Mouse (Mus musculus) stomach, embryonic 16.5 days (tissue): ENCODE data around the gene Josd1. TPM values are rescaled to one million over a fixed set of nuclear protein-coding genes. Genes with fewer than 3 reads are reported as not detected.
A peak's percentile ranks its signal among the peaks of the same experiment; 100 is the strongest.

Source experiments
- ATAC-seq: fragments of 200-750 bp; cut with Nextera tagmentation; 2 replicates; pipeline ENCODE4 v1.8.0; 2017; ENCODE audit warnings: moderate number of reproducible peaks, moderate TSS enrichment; ENCODE audit not compliant: insufficient read depth, low FRiP score
- H3K27ac ChIP-seq: fragments of 300-500 bp; sonication (generic); 2 replicates; pipeline ENCODE4 v1.5.1; 2014; ENCODE audit warnings: low read length
- H3K27me3 ChIP-seq: fragments of 300-500 bp; sonication (generic); 2 replicates; pipeline ENCODE4 v1.6.1; 2014; ENCODE audit warnings: low read length, control low read depth, mixed read lengths; ENCODE audit not compliant: control insufficient read depth, insufficient read depth
- H3K36me3 ChIP-seq: fragments of 300-500 bp; sonication (generic); 2 replicates; pipeline ENCODE4 v1.6.1; 2014; ENCODE audit warnings: low read length; ENCODE audit not compliant: control insufficient read depth, insufficient read depth
- H3K4me1 ChIP-seq: fragments of 300-500 bp; sonication (generic); 2 replicates; pipeline ENCODE4 v1.6.1; 2014; ENCODE audit warnings: low read length, control low read depth, mixed read lengths; ENCODE audit not compliant: control insufficient read depth, insufficient read depth
- H3K4me2 ChIP-seq: fragments of 300-500 bp; sonication (generic); 2 replicates; pipeline ENCODE4 v1.6.1; 2014; ENCODE audit warnings: low read depth, low read length, mixed read lengths
- H3K4me3 ChIP-seq: fragments of 300-500 bp; sonication (generic); replicated peaks from 2 replicates; pipeline ENCODE4 v1.5.1; 2014; ENCODE audit warnings: mild to moderate bottlenecking, low read length
- H3K9ac ChIP-seq: fragments of 300-500 bp; sonication (generic); 2 replicates; pipeline ENCODE4 v1.6.1; 2014; ENCODE audit warnings: low read length
- H3K9me3 ChIP-seq: fragments of 300-500 bp; sonication (generic); replicated peaks from 2 replicates; pipeline ENCODE4 v1.6.1; 2016; ENCODE audit warnings: low read length, control low read depth; ENCODE audit not compliant: control insufficient read depth
- WGBS: fragments of 180-500 bp; shearing (Covaris S2); extraction: QIAGEN DNeasy Blood & Tissue Kit; methylation state at CpG from one replicate; pipeline ENCODE4 v1.1.7; 2014; 5-methylcytosine and 5-hydroxymethylcytosine counted together
- polyA plus RNA-seq: library from polyadenylated mRNA; unstranded; fragments of >200 nt; fragmentation: Nextera tagmentation; extraction: Ambion mirVana; gene quantifications from 2 replicates; pipeline ENCODE4 v1.2.1, GENCODE M21; 2015

The Josd1 gene
- polyA plus RNA-seq, 1 experiment from 2014 or later = 16.1 TPM

DNA sequence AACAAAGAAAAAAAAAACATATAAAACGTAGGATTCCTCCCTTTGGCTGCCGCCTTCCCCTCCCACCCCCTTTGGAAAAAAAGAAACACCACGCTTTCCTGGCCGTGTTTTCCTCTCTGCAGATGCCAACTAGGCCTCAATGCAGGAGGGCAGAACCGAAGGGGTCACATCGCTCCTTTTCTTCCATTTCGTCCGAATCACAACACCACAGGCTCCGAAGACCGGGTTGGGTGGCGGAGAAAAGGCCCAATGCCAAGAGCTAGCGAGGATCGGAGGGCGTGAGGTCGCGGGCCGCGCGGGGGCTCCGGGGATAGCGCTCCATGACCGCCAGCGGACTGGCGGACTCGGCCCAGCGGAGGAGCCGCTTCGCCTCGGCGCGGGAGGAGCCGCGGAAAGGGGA, 544 bp downstream of the Josd1 start:
- H3K4me2 ChIP-seq = peak overlapping the region; percentile 80
- peak overlapping the region; percentile 94 for H3K4me3 ChIP-seq
- H3K36me3 ChIP-seq = no peaks in the 10 kb centered on the region
- WGBS = under 1% methylated on average over 29 of the region's 33 CpGs
- H3K9me3 ChIP-seq = no peaks in the 10 kb centered on the region
- peak overlapping the region; percentile 98 for H3K27ac ChIP-seq
- no peaks in the 10 kb centered on the region for H3K27me3 ChIP-seq
- peaks cover 48% of the 10 kb centered on the region for H3K4me1 ChIP-seq
- no peak for ATAC-seq
- H3K9ac ChIP-seq = peak overlapping the region; percentile 97

DNA sequence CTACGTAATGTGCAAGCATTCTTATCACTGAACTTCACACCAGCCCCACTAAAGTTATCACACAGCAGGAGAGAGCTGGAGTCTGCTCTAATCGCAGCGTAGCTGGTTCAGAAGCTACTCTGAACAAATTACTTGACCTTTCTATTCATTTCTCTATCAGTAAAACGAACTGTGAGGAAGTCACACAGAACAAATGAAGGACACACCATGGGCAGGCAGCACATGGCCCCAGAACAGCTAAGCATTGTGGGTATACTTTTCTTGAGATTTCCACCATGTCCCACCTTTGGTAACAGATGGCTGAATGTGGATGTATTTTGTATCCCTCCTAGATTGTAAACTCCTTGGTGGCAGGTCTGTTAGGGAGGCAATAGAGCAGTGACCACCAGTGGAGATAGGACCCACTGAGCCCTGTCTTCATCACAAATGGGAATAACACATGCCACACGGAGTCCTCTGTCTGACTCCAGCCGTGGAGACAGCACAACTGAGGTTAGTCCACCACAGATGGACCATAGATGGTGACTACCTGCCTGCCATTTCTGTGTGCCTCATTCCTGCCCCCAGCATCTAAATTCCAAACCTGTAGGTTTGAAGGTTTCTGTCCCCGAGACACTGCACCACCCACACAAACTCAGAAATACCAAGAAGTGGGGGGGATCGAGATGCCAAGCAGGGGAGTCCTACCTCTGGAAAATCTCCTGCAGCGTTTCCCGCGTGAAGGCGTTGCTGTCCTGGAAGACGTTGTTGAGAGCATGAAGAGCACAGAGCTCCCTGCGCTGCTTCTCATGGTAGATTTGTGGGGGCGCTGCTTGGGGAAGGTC, 1.5 kb downstream of the Josd1 start:
- Histone ChIP-seq H3K36me3 (no peaks in the 10 kb centered on the region), H3K27ac (peak overlapping the region; percentile 52; the same call in 1 of the 2 replicates), H3K4me3 (peak overlapping the region; percentile 94), H3K4me2 (peak overlapping the region; percentile 80), H3K9ac (peak overlapping the region; percentile 97), H3K9me3 (no peaks in the 10 kb centered on the region), H3K27me3 (no peaks in the 10 kb centered on the region), H3K4me1 (peaks cover 41% of the 10 kb centered on the region)
- 8% methylated on average over 15 of the region's 15 CpGs for WGBS
- no peak for ATAC-seq

DNA sequence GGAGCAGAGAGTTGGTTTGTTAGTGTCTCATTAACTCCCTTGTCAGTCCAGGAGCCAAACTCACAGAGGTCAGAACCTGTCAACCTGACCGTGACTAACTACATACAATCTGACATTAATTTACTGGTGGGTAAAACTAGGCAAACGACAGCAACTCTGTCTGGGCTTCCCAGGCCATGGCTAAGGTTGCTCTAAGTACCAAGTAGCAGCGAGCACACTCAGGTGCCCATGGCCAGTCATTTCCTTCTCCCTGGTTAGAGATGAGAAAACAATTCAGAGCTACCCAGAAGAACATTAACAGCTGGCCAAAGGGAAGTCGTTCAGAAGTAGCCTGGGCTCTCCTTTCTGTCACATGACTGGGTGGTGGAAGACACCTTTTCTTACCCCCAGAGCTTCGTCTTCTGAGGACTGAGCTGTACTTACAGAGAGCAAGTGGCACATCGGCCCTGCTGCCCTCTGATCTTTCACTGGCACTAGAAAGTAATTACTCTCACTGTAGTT, 2.5 kb downstream of the Josd1 start:
- H3K9me3 ChIP-seq = no peaks in the 10 kb centered on the region
- no peaks in the 10 kb centered on the region for H3K36me3 ChIP-seq
- 19% methylated on average over 6 of the region's 6 CpGs for WGBS
- peak overlapping the region; percentile 40; the same call in 1 of the 2 replicates for H3K27ac ChIP-seq
- peak overlapping the region; percentile 94 for H3K4me3 ChIP-seq
- H3K4me1 ChIP-seq = peaks cover 41% of the 10 kb centered on the region
- H3K4me2 ChIP-seq = peak overlapping the region; percentile 80
- ATAC-seq = no peak
- H3K9ac ChIP-seq = peak overlapping the region; percentile 97
- no peaks in the 10 kb centered on the region for H3K27me3 ChIP-seq

DNA sequence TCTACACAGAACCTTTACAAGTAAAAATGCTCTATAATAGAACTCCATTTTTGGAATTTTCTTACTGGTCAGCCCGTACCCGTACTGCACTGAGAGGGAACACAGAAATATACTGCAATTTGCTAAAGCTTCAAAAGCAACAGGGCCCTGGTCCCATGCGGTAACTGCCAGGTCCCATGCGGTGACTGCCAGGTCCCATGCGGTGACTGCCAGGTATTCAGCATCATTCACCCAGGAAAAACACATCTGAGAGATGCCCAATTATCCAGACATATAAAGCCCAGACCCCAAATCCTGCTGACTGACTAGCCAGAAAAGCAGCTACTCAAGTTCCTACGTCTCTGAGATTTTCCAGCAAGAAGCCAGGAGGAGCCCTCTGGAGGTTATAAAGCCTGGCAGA, 3.1 kb downstream of the Josd1 start:
- WGBS = 78% methylated on average over 6 of the region's 6 CpGs
- no peaks in the 10 kb centered on the region for H3K36me3 ChIP-seq
- H3K27me3 ChIP-seq = no peaks in the 10 kb centered on the region
- peak overlapping the region; percentile 80 for H3K4me2 ChIP-seq
- ATAC-seq = no peak
- peak overlapping the region; percentile 97 for H3K9ac ChIP-seq
- peaks cover 41% of the 10 kb centered on the region for H3K4me1 ChIP-seq
- no peaks in the 10 kb centered on the region for H3K9me3 ChIP-seq
- peak overlapping the region; percentile 94 for H3K4me3 ChIP-seq
- peak overlapping the region; percentile 56; the same call in 1 of the 2 replicates for H3K27ac ChIP-seq

DNA sequence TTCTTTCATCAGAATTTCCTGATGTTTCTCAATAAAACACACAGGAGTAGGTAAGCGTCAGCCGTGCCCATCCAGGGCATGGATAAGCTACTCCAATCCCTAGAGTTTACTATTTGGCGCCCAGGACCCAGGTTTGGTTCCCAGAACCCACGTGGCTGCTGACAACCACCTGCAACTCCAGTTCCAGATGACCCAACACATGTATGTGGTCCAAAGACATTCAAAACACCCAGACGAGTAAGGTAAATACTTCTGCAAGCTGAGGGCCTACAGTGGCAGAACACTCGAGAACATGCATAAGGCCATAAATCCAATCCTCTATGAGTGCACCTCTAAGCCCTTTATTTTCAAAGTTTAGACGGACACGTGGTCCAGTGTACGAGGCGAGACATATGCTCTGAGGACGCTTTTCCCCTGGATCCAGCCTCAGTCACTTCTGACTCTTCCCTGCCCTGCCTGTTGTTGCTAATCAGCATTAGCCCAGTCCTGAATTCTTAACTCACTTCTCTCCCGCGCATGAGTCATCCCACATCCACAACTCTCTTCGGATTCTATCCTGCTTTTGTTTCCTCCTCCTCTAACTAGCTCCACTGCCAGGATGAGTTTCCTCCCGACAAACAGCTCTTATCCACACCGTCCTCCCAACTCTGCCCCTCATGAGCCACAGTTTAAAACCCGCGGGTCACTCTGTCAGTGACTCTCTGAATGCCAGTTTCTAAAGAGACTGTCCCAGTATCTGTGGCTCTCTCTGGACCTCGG, 3.8 kb downstream of the Josd1 start:
- Histone ChIP-seq H3K9me3 (no peaks in the 10 kb centered on the region), H3K4me1 (peaks cover 41% of the 10 kb centered on the region), H3K36me3 (no peaks in the 10 kb centered on the region), H3K9ac (peak overlapping the region; percentile 54), H3K4me2 (peak overlapping the region; percentile 80), H3K27ac (peak overlapping the region; percentile 56; the same call in 1 of the 2 replicates), H3K27me3 (no peaks in the 10 kb centered on the region), H3K4me3 (peak overlapping the region; percentile 22)
- ATAC-seq = no peak
- WGBS = 59% methylated on average over 19 of the region's 19 CpGs

DNA sequence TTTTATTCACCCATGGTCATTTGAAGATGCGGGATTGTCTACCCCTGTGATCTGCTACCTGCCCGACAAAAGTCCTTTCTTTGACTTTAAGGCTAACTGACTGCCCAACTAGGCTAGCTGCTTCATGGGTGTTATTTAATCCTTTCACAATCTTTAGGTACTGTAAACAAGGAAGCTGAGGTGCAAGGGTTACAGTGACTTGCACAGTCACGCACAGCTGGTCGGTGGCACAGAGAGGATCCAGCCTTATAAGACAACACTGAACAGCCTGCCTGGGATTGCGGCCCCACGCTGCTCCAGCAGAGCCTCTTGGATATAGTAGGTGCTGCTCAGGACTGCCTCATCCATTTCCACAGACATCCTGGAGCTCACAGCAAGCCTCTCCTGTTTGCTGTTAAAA, 4.6 kb downstream of the Josd1 start:
- peak overlapping the region; percentile 29; the same call in 1 of the 2 replicates for H3K9ac ChIP-seq
- peaks cover 41% of the 10 kb centered on the region for H3K4me1 ChIP-seq
- H3K27ac ChIP-seq = no peak overlapping the region
- 66% methylated on average over 6 of the region's 6 CpGs for WGBS
- no peaks in the 10 kb centered on the region for H3K27me3 ChIP-seq
- no peak overlapping the region for H3K4me3 ChIP-seq
- ATAC-seq = no peak
- H3K36me3 ChIP-seq = no peaks in the 10 kb centered on the region
- 0 out of 2 replicates have a peak overlapping the region, but pooled peaks have one; percentile 10 for H3K4me2 ChIP-seq
- no peaks in the 10 kb centered on the region for H3K9me3 ChIP-seq

DNA sequence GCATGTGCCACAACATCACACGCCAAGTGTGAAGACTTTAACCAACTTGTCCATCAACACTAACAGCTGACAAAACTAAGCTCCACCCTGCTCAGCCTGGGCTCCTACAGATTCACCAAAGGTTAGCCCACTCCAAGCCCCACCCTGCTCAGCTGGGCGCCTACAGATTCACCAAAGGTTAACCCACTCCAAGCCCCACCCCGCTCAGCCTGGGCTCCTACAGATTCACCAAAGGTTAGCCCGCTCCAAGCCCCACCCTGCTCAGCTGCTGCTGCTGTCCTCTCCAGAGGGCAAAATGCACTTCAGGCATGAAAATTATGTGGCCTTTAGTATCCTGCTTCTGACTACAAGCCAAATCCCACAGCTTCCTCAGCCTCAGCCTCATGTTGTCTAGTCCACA, 5.7 kb downstream of the Josd1 start:
- Histone ChIP-seq H3K9me3 (no peaks in the 10 kb centered on the region), H3K27ac (no peak overlapping the region), H3K4me3 (no peak overlapping the region), H3K4me1 (peaks cover 41% of the 10 kb centered on the region), H3K4me2 (no peak overlapping the region), H3K9ac (no peak overlapping the region), H3K27me3 (no peaks in the 10 kb centered on the region), H3K36me3 (no peaks in the 10 kb centered on the region)
- no peak for ATAC-seq
- WGBS = 86% methylated on average over 4 of the region's 4 CpGs

DNA sequence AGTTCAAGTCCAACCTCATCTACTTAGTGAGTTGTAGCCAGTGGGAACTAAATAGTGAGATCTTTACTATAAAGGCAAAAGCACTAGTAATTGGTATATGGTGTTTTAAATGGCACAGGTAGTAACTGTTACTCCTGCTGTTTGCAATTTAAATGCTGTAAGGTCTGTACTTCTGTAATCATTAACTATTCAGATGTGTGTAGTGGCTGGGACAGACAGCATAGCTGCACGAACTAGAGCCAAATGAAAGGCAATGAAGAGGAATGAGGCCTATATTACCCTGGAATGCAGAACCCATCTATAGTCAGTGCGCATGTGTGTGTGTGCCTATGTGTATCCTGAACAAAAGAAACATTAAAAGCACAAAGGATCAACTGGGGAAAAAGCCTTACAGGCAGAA, 9.8 kb downstream of the Josd1 start:
- WGBS = 73% methylated on average over 2 of the region's 2 CpGs
- H3K9me3 ChIP-seq = no peaks in the 10 kb centered on the region
- ATAC-seq = no peak

More for the DNA sequence above, 9.8 kb downstream of the Josd1 start:
- H3K36me3 ChIP-seq = peaks cover 7% of the 10 kb centered on the region; the same call in 1 of the 2 replicates
- H3K27ac ChIP-seq = no peak overlapping the region
- H3K9ac ChIP-seq = no peak overlapping the region
- H3K27me3 ChIP-seq = no peaks in the 10 kb centered on the region
- H3K4me1 ChIP-seq = peaks cover 5% of the 10 kb centered on the region
- no peak overlapping the region for H3K4me2 ChIP-seq
- no peak overlapping the region for H3K4me3 ChIP-seq
